Comparison of ENCODE assay signal across 7 mouse cellular contexts in the genomic region with DNA sequence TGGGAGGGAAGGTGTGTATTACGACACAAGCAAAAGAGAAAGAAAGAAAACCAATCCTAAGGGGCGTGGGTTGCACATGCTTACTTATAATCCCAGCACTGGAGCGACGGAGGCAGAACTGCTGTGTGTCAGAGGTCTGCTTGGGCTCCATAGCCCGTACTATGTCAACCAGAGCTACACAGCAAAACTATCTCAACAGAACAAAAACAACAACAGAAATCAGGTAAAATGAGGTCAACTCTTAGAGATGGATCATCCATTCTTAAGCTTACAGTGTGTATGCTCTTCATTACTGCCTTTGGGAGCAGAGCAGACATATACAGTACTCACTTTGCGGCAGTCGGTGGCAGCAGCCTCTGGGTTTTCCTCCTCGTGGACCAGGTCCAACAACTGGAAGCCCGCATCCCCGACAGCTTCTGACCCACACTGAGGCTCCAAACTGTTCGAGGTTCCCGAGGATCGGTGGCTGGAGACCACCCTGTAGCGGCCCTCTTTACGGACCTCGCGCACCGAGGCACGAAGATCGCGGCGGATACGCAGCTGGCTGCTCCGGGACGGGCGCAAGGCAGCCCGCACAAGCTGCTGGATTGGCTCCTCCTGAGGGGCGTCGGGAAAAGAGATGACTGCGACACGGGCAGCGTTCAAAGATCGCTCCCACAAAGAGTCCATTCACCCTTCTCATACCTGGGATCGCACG. TPM values are rescaled to one million over a fixed set of nuclear protein-coding genes. Genes with fewer than 3 reads are reported as not detected.
DNase-seq lines count a peak whose midpoint lies in the region; ATAC-seq lines count a peak whose summit lies in the region.

No protein-coding gene starts in this region.

- H3K9me3 ChIP-seq in embryonic facial prominence, embryonic 10.5 days = no peaks in the 10 kb centered on the region
- H3K9me3 ChIP-seq in hindbrain, embryonic 12.5 days (replicated peaks) = no peaks in the 10 kb centered on the region
- H3K9me3 ChIP-seq in lung, embryonic 15.5 days = no peaks in the 10 kb centered on the region

- intact Hi-C loops in left cerebral cortex, postnatal 4 days (cut with DNase I) = no loop called here

- peak; percentile 77 for ATAC-seq in hindbrain, embryonic 12.5 days (ENCODE audit: low FRiP score)
- peak; percentile 50 for ATAC-seq in lung, embryonic 15.5 days (ENCODE audit: borderline replicate concordance, extremely low read depth, low FRiP score, low TSS enrichment)

- peak overlapping the region; percentile 87 for H3K4me2 ChIP-seq in hindbrain, embryonic 12.5 days (replicated peaks)
- peak overlapping the region; percentile 78 for H3K4me2 ChIP-seq in lung, embryonic 15.5 days

- H3K27ac ChIP-seq in embryonic facial prominence, embryonic 10.5 days (replicated peaks) = peak overlapping the region; percentile 93
- H3K27ac ChIP-seq in hindbrain, embryonic 12.5 days = peak overlapping the region; percentile 95
- H3K27ac ChIP-seq in lung, embryonic 15.5 days = peak overlapping the region; percentile 94

- peaks cover 15% of the 10 kb centered on the region for H3K4me1 ChIP-seq in embryonic facial prominence, embryonic 10.5 days
- peaks cover 13% of the 10 kb centered on the region for H3K4me1 ChIP-seq in hindbrain, embryonic 12.5 days
- peaks cover 17% of the 10 kb centered on the region for H3K4me1 ChIP-seq in lung, embryonic 15.5 days

- H3K9ac ChIP-seq in hindbrain, embryonic 12.5 days = peak overlapping the region; percentile 88
- H3K9ac ChIP-seq in lung, embryonic 15.5 days = peak overlapping the region; percentile 97

- peaks cover 69% of the 10 kb centered on the region for H3K36me3 ChIP-seq in embryonic facial prominence, embryonic 10.5 days (replicated peaks)
- peaks cover 43% of the 10 kb centered on the region for H3K36me3 ChIP-seq in hindbrain, embryonic 12.5 days
- peaks cover 33% of the 10 kb centered on the region for H3K36me3 ChIP-seq in lung, embryonic 15.5 days

- WGBS in embryonic facial prominence, embryonic 10.5 days = 1% methylated on average over 35 of the region's 35 CpGs
- 1% methylated on average over 35 of the region's 35 CpGs for WGBS in hindbrain, embryonic 12.5 days
- under 1% methylated on average over 35 of the region's 35 CpGs for WGBS in lung, embryonic 15.5 days

- DNase-seq in left cerebral cortex, postnatal 4 days = peak; percentile 52
- no peak for DNase-seq in left cerebral cortex, adult 8-10 months (ENCODE audit: low spot score in 2 of 2)
- peak; percentile 71 for DNase-seq in NIH3T3 (ENCODE audit: low read depth)
- DNase-seq in embryonic facial prominence, embryonic 10.5 days (ENCODE audit: low spot score) = no peak
- peak; percentile 10 to 19 for DNase-seq in spleen, postnatal 14 days (ENCODE audit: low spot score in 2 of 2)

- peak overlapping the region; percentile 95 for H3K4me3 ChIP-seq in embryonic facial prominence, embryonic 10.5 days
- peak overlapping the region; percentile 85 for H3K4me3 ChIP-seq in hindbrain, embryonic 12.5 days
- H3K4me3 ChIP-seq in lung, embryonic 15.5 days = peak overlapping the region; percentile 89

- H3K27me3 ChIP-seq in embryonic facial prominence, embryonic 10.5 days (replicated peaks; ENCODE audit: low read depth, poor library complexity, severe bottlenecking) = no peaks in the 10 kb centered on the region
- no peaks in the 10 kb centered on the region for H3K27me3 ChIP-seq in hindbrain, embryonic 12.5 days
- no peaks in the 10 kb centered on the region for H3K27me3 ChIP-seq in lung, embryonic 15.5 days

RNA-seq across cellular contexts. Expression of gene Slc7a6os, which starts 0.6 kb away (rescaled TPM):
- total RNA-seq in left cerebral cortex, postnatal 4 days (2021) = 10 to 100 TPM; 34.7 to 37.0 TPM
- total RNA-seq in left cerebral cortex, adult 8-10 months (2022) = 10 to 100 TPM; 24.6 to 29.9 (median 29.5) TPM
- 37.5 and 39.7 TPM in 2 replicates for polyA plus RNA-seq in embryonic facial prominence, embryonic 10.5 days (2016; fragmentation: Nextera tagmentation; extraction: Ambion mirVana)
- polyA plus RNA-seq in hindbrain, embryonic 12.5 days (2016; fragmentation: Nextera tagmentation; extraction: Ambion mirVana) = 37.2 and 38.5 TPM in 2 replicates
- polyA plus RNA-seq in lung, embryonic 15.5 days (2015; fragmentation: Nextera tagmentation; extraction: Ambion mirVana) = 33.4 and 36.0 TPM in 2 replicates

RNA-seq across cellular contexts. Expression of gene Prmt7, which starts 0.6 kb away (rescaled TPM):
- 10 to 100 TPM; 45.7 to 49.5 TPM for total RNA-seq in left cerebral cortex, postnatal 4 days (2021)
- 10 to 100 TPM; 33.4 to 38.7 (median 36.3) TPM for total RNA-seq in left cerebral cortex, adult 8-10 months (2022)
- 75.8 and 80.6 TPM in 2 replicates for polyA plus RNA-seq in embryonic facial prominence, embryonic 10.5 days (2016; fragmentation: Nextera tagmentation; extraction: Ambion mirVana)
- 50.9 and 53.0 TPM in 2 replicates for polyA plus RNA-seq in hindbrain, embryonic 12.5 days (2016; fragmentation: Nextera tagmentation; extraction: Ambion mirVana)
- 46.3 and 46.5 TPM in 2 replicates for polyA plus RNA-seq in lung, embryonic 15.5 days (2015; fragmentation: Nextera tagmentation; extraction: Ambion mirVana)

RNA-seq across cellular contexts. Expression of gene Slc7a6, which starts 41.5 kb away (rescaled TPM):
- total RNA-seq in left cerebral cortex, postnatal 4 days (2021) = 10 to 100 TPM; 34.6 to 35.0 TPM
- total RNA-seq in left cerebral cortex, adult 8-10 months (2022) = 10 to 100 TPM; 18.6 to 27.4 (median 23.4) TPM
- polyA plus RNA-seq in embryonic facial prominence, embryonic 10.5 days (2016; fragmentation: Nextera tagmentation; extraction: Ambion mirVana) = 71.6 and 84.5 TPM in 2 replicates
- 55.8 and 60.8 TPM in 2 replicates for polyA plus RNA-seq in hindbrain, embryonic 12.5 days (2016; fragmentation: Nextera tagmentation; extraction: Ambion mirVana)
- 50.8 and 57.6 TPM in 2 replicates for polyA plus RNA-seq in lung, embryonic 15.5 days (2015; fragmentation: Nextera tagmentation; extraction: Ambion mirVana)

RNA-seq across cellular contexts. Expression of gene Pla2g15, which starts 60.0 kb away (rescaled TPM):
- total RNA-seq in left cerebral cortex, postnatal 4 days (2021) = 10 to 100 TPM; 20.7 to 21.8 TPM
- 10 to 100 TPM; 23.4 to 31.5 (median 26.9) TPM for total RNA-seq in left cerebral cortex, adult 8-10 months (2022)
- polyA plus RNA-seq in embryonic facial prominence, embryonic 10.5 days (2016; fragmentation: Nextera tagmentation; extraction: Ambion mirVana) = 12.8 and 13.8 TPM in 2 replicates
- polyA plus RNA-seq in hindbrain, embryonic 12.5 days (2016; fragmentation: Nextera tagmentation; extraction: Ambion mirVana) = 18.2 and 20.1 TPM in 2 replicates
- polyA plus RNA-seq in lung, embryonic 15.5 days (2015; fragmentation: Nextera tagmentation; extraction: Ambion mirVana) = 12.7 and 13.7 TPM in 2 replicates

Comparison
In these comparisons a context has a peak if more than half of its experiments do, and no peak if none do; other contexts are left out.
1. DNase-seq: peak in left cerebral cortex, postnatal 4 days (single experiment), NIH3T3 (single experiment) and spleen, postnatal 14 days (2 of 2); none in left cerebral cortex, adult 8-10 months (0 of 2) and embryonic facial prominence, embryonic 10.5 days (single experiment).
2. Peak in every context shown above with its lines, with median percentiles within 50 percentile points of each other: H3K27ac ChIP-seq and H3K4me3 ChIP-seq.